Mouse (Mus musculus): Measurements from ENCODE around the gene Egr2. TPM values are rescaled to one million over a fixed set of nuclear protein-coding genes. Genes with fewer than 3 reads are reported as not detected.

Egr2 gene
- total RNA-seq, 2 experiments from 2014 or later: 0.63 to 1.8 TPM

Other genes starting within 250 kb of the Egr2 start
- gene Ado, start 13.5 kb downstream of the Egr2 start, total RNA-seq (2021): 10 to 100 TPM; 20.0 to 24.4 TPM

All from adrenal gland, adult 18-20 months (tissue).